Mouse (Mus musculus) inflammation-experienced regulatory T-cells (primary cell): ENCODE measurements around the gene Opa1. TPM values are rescaled to one million over a fixed set of nuclear protein-coding genes. Genes with fewer than 3 reads are reported as not detected.

Source experiments
- polyA plus RNA-seq, 2 experiments: library from polyadenylated mRNA; unstranded; fragments of 100-300 nt; shearing (Covaris generic); gene quantifications; one replicate each; pipeline ENCODE4 v1.2.1; 2017

Gene Opa1
- 10 to 100 TPM; 26.2 to 32.6 TPM for polyA plus RNA-seq

GRCm38 (mm10) chr16:29579167-29579786 lies at the start of gene Opa1:
TSS of gene Opa1 (plus strand) at chr16:29579334.

DNA sequence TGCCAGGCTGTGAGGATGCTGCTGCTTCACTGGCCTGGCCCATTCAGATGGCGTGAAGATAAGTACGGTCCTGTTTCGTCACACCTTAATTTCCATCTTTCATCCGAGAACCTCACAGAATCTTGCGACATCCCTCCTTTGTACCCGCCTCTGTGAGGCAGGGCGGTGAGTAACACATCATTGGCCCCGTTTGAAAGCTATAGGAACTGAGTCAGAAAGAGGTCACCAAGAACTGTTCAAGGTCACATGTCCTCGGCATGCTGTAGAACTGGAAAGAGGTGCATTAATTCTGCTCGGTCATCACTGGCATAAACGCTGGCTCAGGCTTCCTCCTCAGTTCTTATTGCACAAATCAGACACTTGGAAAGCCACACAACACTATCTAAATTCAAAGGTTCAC lies 34.3 kb upstream of the Opa1 start, which contains the start of gene Atp13a4:
Gene Atp13a4 (minus strand): TSS at position 36 of the 400 bp plus-strand sequence.

Other genes starting within 250 kb of the Opa1 start
- gene Atp13a5, start 200.6 kb upstream of the Opa1 start, polyA plus RNA-seq = under 1 TPM in 1 of 2 experiments, not detected in 1; 0.18 TPM
- under 1 TPM; 0.20 to 0.88 TPM for gene Atp13a4, start 34.5 kb upstream of the Opa1 start, polyA plus RNA-seq